Mouse (Mus musculus) brain, embryonic 14.5 days (tissue): ENCODE results near the gene Hnf1b. TPM values are rescaled to one million over a fixed set of nuclear protein-coding genes. Genes with fewer than 3 reads are reported as not detected.
A peak's percentile ranks its signal among the peaks of the same experiment; 100 is the strongest.

Experiments used
- DNase-seq: peaks from one replicate; pipeline ENCODE4 v3.0.0-alpha.2; 2011; ENCODE audit warnings: low read depth
- CTCF ChIP-seq: fragments of 200-500 bp; IDR thresholded peaks from 2 replicates; pipeline ENCODE4 v1.5.1; 2012; ENCODE audit warnings: inconsistent platforms, mild to moderate bottlenecking, moderate library complexity, borderline replicate concordance; ENCODE audit not compliant: insufficient read depth, insufficient read length; ENCODE audit errors: extremely low read depth
- POLR2A ChIP-seq: fragments of 200-500 bp; IDR thresholded peaks from 2 replicates; pipeline ENCODE4 v1.6.1; 2012; ENCODE audit warnings: mild to moderate bottlenecking, inconsistent platforms, borderline replicate concordance; ENCODE audit not compliant: poor library complexity, insufficient read depth, insufficient read length, severe bottlenecking; ENCODE audit errors: extremely low read depth
- polyA plus RNA-seq: library from polyadenylated mRNA; depleted of rRNA; stranded (reverse); fragments of >200 nt; gene quantifications from 2 replicates; pipeline ENCODE4 v1.2.3, GENCODE M21; 2012

Hnf1b gene
- polyA plus RNA-seq, 1 experiment = 0.19 TPM

GRCm38 (mm10) chr11:83839451-83839850 is 10.4 kb upstream of the Hnf1b start:
- DNase-seq = no peak

GRCm38 (mm10) chr11:83843534-83843933 is 6.3 kb upstream of the Hnf1b start:
- TF ChIP-seq POLR2A (no peak), CTCF (no peak)

More at GRCm38 (mm10) chr11:83839451-83839850, 10.4 kb upstream of the Hnf1b start:
- TF ChIP-seq CTCF (no peak), POLR2A (no peak)

GRCm38 (mm10) chr11:83850586-83851272 is 866 bp downstream of the Hnf1b start:
- TF ChIP-seq POLR2A = no peak
- no peak for TF ChIP-seq CTCF
- no peak for DNase-seq

More at GRCm38 (mm10) chr11:83843534-83843933, 6.3 kb upstream of the Hnf1b start:
- DNase-seq = no peak

- TF ChIP-seq CTCF (no peak), POLR2A (no peak)
These were observed 1.6 kb downstream of the Hnf1b start for GRCm38 (mm10) chr11:83851273-83852015.

GRCm38 (mm10) chr11:83852016-83852355 is 2.1 kb downstream of the Hnf1b start:
- DNase-seq = peak; percentile 18
- TF ChIP-seq POLR2A (no peak), CTCF (no peak)

More at GRCm38 (mm10) chr11:83851273-83852015, 1.6 kb downstream of the Hnf1b start:
- peak; percentile 18 for DNase-seq

GRCm38 (mm10) chr11:83852501-83853211 is 2.8 kb downstream of the Hnf1b start:
- TF ChIP-seq CTCF (no peak), POLR2A (no peak)
- DNase-seq = peak; percentile 24

- TF ChIP-seq CTCF (no peak), POLR2A (no peak)
These were observed 3.4 kb downstream of the Hnf1b start for GRCm38 (mm10) chr11:83853221-83853792.

GRCm38 (mm10) chr11:83854091-83854490 is 4.2 kb downstream of the Hnf1b start:
- TF ChIP-seq CTCF (no peak), POLR2A (no peak)
- no peak for DNase-seq

More at GRCm38 (mm10) chr11:83853221-83853792, 3.4 kb downstream of the Hnf1b start:
- DNase-seq = peak; percentile 18

GRCm38 (mm10) chr11:83854707-83855106 is 4.8 kb downstream of the Hnf1b start:
- DNase-seq = no peak
- TF ChIP-seq CTCF (no peak), POLR2A (no peak)

GRCm38 (mm10) chr11:83857256-83857655 is 7.4 kb downstream of the Hnf1b start:
- no peak for TF ChIP-seq POLR2A
- no peak for TF ChIP-seq CTCF
- no peak for DNase-seq

GRCm38 (mm10) chr11:83865286-83865685 is 15.4 kb downstream of the Hnf1b start:
- no peak for TF ChIP-seq POLR2A
- TF ChIP-seq CTCF = no peak

More at GRCm38 (mm10) chr11:83865286-83865685, 15.4 kb downstream of the Hnf1b start:
- DNase-seq = no peak
